Mouse (Mus musculus) leukemia stem cell, adult 10-12 weeks (primary cell): ENCODE measurements around the gene Bsx. TPM values are rescaled to one million over a fixed set of nuclear protein-coding genes. Genes with fewer than 3 reads are reported as not detected.

Source experiments
- polyA plus RNA-seq: library from polyadenylated mRNA; stranded (reverse); fragments of >175 nt; gene quantifications from 2 replicates; pipeline ENCODE4 v1.2.3, GENCODE M21; 2012; ENCODE audit warnings: low replicate concordance

Gene Bsx
- not detected in 2 replicates for polyA plus RNA-seq

DNA sequence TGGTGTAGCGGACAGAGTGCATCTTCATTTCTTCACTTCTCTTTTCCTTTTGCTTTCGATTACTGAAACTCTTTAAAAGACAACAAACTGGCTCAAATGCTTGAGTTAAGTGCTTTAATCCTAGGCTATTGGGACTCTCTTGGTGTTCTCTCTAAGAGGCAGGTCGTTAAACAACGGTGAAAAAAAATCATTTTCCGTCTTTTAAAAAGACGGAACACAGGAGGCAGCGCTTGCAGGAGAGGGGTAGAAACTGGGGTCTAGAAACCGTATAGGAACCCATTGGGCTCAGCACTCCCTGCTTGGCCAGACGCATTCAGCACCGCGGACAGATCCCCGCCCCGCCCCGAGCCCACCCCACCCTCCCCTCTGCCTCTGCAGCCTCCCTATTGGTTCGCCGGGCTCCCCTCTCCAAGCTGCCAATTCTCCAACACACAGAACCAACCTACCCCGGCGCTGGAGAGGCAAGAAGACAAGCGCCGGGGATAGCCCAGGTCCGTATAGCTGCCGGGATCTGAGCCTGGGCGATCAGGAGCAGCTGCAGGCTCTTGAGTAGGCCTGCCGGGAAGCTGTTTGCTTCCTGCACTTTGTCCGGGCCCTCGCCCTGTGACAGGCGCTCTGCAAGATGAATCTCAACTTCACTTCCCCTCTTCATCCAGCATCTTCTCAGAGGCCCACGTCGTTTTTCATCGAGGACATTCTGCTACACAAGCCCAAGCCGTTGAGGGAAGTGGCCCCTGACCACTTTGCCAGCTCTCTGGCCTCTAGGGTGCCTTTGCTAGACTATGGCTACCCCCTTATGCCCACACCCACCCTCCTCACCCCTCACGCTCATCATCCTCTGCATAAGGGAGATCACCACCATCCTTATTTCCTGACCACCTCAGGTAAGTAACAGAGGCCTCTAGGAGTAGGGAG, at the start of gene Bsx:
TSS of gene Bsx (plus strand) at position 572 of the 915 bp plus-strand sequence.

Other genes with a start within 250 kb of the Bsx start
- gene Gm21915, start 203.5 kb upstream of the Bsx start, polyA plus RNA-seq: not detected in 2 replicates
- 0.17 and 0.22 TPM in 2 replicates for gene Clmp, start 188.2 kb upstream of the Bsx start, polyA plus RNA-seq
- 159 and 1,096 TPM in 2 replicates for gene Hspa8, start 73.1 kb upstream of the Bsx start, polyA plus RNA-seq
- 0.57 and 0.85 TPM in 2 replicates for gene Jhy, start 90.0 kb downstream of the Bsx start, polyA plus RNA-seq
- gene Crtam, start 130.5 kb downstream of the Bsx start, polyA plus RNA-seq: 0.27 TPM in 1 of 2 replicates, not detected in the other